Mouse (Mus musculus): Measurements from ENCODE around the gene Gm8978.
"Not testable (repeated sequence)": the region's sequence is repeated elsewhere in the genome, so short reads cannot be mapped to it uniquely, and the experiment has no call there.

Gene Gm8978

GRCm38 (mm10) chr19:33625152-33625551 is at the start of gene Gm8978:
Gene Gm8978 (minus strand): TSS chr19:33625252.
- DNase-seq = not testable (repeated sequence)

DNA sequence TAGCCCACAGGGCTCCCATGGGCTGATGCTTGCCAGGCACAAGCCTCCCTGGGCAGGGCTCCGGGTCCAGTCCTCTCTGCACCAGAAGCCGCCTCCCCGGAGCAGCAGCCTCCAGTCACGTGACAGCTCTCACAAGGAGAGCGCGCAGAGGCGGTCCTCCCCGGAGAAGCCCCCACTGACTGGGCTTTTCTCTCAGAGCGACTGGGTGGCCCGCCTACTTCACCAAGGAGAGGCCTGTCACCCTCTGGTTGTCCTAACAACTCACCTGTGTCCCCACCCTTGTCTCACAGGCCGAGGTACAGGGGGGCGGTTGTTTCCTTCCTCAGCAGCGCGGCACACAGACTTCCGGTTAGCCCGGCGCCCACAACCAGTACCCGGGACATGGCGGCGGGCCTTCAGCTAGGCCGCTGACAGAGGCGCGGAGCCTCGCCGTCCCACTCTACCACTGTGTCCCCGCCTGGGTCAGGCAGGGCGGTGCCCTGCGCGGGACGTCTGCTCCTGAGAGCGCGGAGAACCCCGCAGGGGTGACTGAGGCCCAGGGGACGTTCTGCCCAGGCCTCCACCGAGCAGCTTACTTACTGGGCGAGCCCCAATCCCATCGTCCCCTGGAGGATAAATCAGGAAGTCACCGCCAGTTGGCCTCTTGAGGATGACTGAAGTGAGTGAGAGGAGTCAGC is 35.3 kb downstream of the Gm8978 start:
- peak; percentile 66 to 69 for DNase-seq

GRCm38 (mm10) chr19:33568551-33568950 is 56.5 kb downstream of the Gm8978 start:
- DNase-seq = not testable (repeated sequence)

Measured in lung, adult 18-20 months (tissue).